Mouse (Mus musculus) kidney, postnatal 36 days (tissue): Measurements from ENCODE around the gene Ddx3y.

Source experiments
- DNase-seq, 2 experiments: peaks; one replicate each; pipeline ENCODE4 v3.0.0; 2021 to 2022; ENCODE audit warnings: mixed read lengths in 2 of 2

The Ddx3y gene

DNA sequence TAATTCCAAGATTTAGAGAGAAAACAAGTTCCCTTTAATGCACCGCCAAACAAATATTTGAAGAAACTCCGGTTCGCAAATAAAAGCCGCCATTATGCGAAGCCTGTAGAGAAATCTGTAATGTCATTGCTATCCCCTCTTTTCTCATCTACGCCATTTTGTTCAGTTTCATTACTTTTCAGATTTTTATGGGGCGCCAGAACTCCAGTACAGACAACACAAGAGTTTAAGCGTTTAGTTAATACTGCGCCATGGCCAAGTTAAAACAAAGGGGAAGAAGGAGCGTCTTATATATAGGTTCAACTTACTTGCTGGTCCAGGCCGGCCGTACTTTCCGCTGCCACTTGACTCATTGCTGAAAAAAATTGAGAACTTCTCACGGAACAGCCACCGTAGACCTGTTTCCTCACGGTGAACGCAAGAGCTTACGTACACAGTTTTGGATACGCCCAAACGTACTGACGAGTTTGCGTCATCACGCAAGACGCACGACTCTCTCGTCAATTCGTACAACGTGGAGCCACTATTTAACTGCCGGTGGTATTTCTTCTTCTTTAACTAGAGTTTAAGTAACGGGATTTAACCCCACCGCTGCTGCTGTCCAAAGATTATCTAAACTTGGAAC lies at the start of gene Ddx3y:
Gene Ddx3y, minus strand, starts transcription at position 459 of the 625 bp plus-strand sequence.
- peak in 1 of 2 experiments; percentile 84 for DNase-seq

DNA sequence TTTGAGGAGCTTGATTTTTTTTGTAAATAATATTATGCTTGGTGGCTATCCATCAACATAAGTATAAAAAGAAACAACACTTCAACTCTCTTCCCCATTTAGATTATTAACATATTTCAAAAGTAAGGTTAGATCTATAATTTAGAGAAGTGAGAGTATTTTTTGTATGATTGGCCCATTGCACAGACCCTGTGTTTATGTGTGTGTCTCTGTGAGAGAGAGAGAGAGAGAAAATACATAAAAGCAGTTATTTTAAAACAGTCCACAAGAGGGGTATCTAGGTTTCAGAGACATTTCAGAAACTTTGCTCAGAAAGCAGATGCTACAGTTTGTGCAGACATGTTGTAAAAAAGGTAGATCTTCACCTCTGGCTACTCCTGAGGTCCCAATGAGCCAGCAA lies 7.3 kb upstream of the Ddx3y start:
- DNase-seq: no peak

DNA sequence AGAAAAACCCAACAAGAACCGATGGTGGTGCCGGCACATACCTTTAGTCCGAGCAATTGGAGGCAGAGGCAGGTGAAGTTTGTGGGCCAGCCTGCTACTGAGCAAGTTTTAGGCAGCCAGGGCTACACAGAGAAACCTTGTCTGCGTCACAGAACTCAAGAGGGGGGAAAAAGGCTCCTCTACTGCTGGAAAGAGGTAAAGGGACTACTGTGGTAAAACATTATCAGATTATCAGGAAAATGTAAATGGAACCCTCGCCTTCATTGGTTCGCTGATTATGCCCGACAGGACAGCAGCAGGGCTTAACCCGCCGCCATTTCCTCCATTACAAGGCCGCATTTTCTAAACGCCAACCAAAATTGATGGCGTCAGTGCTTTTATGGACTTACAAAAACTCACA lies 694 bp downstream of the Ddx3y start:
- DNase-seq: peak in 1 of 2 experiments; percentile 44

DNA sequence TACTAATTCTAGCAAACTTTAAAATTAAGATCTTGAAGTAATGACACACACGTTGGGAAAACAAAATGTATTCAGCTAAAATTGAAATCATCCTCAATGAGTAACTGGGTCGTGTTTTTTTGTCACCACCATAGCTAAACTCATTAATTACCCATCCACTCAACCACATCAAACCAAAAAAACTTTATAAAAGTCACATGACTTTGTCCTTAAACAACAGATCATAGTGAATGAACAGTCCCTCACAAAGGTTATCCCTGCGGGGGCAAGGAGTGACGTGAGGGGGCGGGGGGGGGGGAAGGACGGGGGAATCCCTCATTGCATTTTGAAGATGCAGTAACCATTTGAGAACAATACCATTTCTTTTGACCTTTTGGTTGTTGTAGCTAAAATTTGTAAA lies 40.3 kb downstream of the Ddx3y start:
- DNase-seq: no peak

DNA sequence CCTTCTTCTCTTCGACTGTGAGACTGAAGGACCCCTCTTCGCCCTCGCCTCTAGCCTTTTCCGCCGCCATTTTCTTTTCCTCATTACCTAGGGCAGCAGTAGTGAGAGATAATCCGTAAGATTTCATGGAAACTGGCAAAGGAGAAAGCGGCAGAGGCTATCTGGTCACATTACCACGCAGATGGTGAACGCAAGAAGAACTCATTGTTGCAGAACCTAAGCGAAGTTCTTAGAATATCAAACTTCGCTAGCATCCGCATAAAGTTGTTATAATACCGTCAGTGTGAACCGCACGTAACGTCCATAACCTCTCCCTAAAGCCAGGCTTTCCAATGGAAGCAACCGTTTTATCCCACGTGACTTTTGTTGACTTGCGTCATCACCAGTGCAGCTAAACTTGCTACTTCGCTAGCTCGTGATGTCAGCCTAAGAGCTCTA lies 41.0 kb downstream of the Ddx3y start, which contains the start of gene Uty:
Gene Uty, minus strand, starts transcription at position 334 of the 438 bp plus-strand sequence.
- peak in 1 of 2 experiments; percentile 82 for DNase-seq

DNA sequence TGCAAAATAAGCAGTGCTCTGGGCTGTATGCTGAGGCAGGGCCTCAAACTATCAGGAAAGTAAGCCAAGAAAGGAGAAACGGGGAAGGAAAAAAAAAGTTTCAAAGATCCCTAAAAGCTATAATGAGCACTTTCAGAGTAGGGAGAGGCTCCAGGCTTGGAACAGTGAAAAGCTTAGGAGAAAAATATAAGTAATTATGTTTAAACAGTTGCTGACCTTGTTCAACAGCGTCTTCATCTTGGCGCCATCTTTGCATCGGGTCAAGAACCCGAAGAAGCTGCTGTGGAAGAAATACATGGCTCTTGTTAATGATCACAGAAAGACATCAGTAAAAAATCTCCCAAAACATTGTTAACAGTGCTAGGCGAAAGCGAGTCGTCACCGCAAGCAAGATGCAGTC lies 41.5 kb downstream of the Ddx3y start:
- DNase-seq: peak in 1 of 2 experiments; percentile 16

DNA sequence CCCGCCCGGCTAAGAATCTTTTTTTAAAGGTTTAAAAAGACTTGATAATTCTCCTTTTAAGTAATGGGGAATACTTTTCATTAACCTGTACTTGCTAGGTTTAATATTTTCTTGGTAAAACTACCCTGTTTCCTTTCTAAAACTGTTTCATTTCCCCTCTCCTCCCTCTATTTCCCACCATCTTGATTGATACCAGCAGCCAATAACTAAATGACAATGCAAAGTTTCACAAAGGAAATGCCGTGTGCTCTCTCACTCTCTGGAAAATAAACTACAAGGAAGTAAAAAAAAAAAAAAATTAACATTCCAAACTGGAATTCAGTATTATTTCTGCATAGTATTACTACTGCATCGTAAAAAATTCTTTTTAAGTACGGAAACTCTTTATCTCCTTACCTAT lies 42.0 kb downstream of the Ddx3y start:
- no peak for DNase-seq

DNA sequence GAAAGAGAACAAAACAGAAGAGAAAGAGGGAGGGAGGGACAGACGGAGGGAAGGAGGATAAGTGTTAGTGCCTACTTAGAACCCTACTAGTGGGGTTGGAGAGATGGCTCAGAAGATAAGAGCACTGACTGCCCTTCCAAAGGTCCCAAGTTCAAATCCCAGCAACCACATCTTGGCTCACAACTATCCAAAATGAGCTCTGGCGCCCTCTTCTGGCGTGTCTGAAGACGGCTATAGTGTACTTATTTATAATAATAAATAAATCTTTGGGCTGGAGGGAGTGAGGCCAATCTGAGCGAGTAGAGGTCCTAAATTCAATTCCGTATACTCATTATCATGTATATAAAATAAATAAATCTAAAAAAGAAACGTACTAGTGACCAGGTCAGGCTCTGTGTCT lies 66.4 kb downstream of the Ddx3y start:
- peak in 1 of 2 experiments; percentile 39 for DNase-seq
